Mouse (Mus musculus) heart, postnatal 4 days (tissue): ENCODE data around the gene Usp32. TPM values are rescaled to one million over a fixed set of nuclear protein-coding genes. Genes with fewer than 3 reads are reported as not detected.
A peak's percentile ranks its signal among the peaks of the same experiment; 100 is the strongest.

ENCODE experiments used
- DNase-seq: peaks from one replicate; pipeline ENCODE4 v3.0.0; 2021
- total RNA-seq, 2 experiments: library from RNA; stranded (reverse); gene quantifications; 2 replicates each; pipeline ENCODE4 v1.2.3; 2021

The Usp32 gene
- total RNA-seq, 2 experiments from 2014 or later, result 21.8 to 21.9 TPM

DNA sequence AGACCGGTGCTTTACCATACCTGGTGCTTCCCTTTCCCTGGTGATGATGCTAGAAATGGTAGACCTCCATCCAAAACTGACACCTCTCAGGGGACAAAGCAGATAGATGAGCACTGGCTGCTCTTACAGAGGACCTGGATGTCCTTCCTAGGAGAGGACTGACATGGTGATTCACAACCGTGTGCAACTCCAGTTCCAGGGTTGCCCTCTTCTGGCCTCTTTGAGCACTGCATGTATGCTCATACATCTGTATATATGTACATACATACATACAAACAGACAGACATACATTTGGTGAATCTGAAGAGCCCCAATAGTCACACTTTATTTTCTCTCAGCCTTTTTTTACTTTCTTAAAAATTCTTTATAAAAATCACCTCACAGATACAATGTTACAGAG is 161.8 kb downstream of the Usp32 start:
- peak; percentile 62 for DNase-seq

DNA sequence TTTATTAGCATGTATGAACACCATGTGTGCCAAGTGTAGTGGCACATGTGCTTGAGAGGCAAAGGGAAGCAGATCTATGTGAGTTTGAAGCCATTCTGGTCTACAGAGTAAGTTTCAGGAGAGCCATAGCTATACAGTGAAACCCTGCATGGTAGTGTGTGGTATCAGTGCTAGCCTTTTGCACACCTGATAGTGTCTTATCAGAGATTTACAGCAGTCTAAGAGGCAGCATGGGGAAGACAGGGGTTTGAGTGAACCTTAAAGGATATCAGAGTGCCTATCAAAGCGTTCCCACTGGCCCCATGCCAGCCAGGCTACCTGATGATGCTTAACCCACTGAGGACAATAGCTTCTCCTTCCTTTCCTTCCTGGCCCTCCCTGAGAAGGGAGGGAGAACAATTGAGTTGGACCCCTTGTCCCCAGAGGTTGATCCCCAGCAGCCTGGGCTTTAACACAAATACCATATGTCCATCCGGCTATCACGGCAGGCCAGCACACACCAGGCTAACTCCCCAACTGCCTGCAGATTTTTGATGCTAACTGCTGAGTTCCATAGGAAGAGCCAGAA is 162.5 kb downstream of the Usp32 start:
- peak; percentile 65 for DNase-seq

DNA sequence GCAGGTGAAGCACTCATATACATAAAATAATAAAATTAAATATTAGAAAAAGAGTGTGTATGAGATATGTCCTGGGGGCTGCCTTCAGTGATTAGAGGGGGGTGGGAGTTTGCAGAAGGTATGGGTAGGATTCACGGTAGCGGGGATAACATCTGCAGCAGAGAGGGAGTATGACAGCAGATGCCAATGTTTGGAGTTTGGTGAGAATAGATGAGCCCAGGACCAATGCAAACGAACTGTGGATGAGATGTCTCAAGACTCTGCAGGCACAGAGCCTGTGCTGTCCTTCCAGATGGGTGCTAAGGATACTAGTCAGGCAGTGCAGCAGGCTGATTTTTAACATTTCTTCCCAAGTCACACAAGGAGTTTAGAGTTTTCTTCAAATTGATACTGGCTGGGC is 163.3 kb downstream of the Usp32 start:
- no peak for DNase-seq

DNA sequence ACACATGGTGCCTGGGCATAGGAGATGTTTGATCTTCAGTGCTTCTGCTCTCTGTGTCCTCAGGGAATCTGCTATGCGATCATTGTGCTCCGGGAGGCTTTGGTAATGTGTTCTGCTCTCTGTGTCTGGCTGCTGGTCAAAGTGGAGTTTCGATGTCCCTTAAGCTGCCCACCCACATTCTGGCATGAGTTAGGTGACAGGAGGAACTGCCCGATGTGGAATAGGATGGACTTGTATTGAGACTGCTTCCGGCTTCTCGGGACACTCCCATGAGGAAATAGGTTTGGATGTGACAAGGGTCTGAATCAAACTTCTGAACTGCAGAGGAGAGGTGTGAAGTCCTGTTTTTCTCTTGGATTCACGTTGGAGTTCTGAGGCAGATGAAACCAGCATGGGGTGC is 165.4 kb downstream of the Usp32 start:
- DNase-seq, result no peak

DNA sequence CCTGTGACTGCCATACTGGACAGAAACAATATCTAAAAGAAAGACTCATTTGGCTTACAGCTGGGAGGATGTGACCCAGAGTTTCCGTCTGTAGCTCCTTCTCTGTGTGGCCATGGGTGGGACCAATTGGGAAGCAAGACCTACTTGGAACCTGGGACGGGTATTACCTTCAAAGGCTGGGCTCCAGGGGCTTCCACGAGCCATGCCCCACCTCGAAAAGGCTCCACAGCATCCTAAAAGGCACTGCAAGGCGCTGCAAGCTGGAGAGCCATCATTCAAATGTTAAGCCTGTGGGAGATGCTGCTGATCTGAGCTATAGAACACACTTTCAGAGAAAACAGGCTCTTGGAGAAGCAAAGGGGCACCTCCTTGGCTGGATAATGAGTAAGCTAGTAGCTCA is 166.3 kb downstream of the Usp32 start:
- DNase-seq, result no peak

DNA sequence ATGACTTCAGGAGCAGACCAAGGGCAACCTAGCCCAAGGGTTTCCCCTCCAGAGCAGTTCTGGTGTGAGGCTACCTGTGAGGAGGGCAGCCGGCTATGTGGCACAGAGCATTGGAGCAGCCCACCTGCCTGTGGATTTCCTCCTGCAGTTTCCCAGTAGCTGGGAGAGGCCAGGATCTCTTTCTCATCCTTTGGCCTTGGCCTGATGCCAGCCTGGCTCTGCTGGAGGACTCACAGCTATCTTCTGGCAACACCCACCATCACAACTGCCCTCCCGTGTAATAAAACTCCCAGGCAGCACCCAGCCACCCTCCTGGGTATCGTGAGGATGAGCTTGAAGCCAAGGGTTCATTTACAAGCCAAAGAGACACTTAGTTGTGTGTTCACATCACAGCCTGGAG is 167.9 kb downstream of the Usp32 start:
- DNase-seq, result peak; percentile 32

DNA sequence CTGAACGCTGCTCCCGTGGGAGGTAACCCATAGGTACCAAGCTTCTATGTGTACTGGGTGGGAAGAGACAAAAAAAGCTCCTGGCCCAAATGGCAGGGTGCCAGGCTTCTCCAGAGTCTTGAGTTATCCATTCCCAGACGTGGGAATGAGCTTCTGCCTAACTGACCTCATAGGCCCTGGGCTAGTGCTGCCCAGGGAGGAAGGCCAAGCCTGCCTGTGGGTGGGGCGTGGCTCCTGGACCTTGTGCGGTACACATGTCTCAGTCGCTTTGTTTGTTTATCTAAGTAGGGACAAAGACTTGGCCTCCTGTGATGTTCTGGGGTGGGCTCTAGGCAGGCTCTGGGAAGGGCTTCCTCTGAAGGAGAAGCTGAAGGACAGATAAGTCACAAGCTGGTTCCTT is 171.2 kb downstream of the Usp32 start:
- peak; percentile 59 for DNase-seq

DNA sequence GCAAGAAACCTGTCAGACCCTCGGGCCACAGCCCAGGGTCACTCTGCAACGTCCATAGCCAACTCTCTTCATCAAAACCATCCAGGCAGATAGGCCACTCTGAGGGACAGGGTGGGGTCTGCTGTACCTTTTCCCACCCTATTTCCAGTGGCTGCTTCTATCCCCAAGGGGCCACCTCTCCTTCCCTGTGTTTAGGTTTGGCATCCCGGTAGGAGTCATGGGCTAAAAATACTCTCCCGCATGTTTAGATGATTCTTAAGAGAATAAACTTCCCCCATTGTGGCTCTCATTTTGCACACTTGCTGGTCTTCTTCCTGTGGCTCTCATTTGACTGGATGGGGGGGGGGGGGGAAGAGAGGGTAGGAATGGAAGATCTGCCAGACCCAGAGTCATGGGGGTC is 171.7 kb downstream of the Usp32 start:
- DNase-seq, result no peak

DNA sequence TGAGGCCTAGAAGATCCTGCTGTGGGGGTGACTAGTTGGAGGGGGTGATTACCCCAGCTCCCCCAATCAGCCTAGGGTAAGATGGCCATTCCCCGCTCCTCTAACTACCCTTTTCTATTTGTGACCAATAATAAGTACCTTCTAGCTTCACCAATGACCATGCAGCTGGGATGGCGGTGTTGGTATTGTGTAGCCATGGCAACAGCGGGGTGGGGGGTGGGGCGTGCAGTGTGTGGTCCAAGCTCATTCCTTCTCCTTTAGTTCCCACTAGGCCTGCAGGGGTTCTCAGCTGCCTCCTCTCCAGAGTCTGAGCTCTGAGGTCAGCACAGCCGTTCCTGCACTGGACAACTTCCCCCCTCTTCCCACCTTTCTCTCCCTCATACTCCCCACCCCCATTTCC is 172.8 kb downstream of the Usp32 start:
- DNase-seq, result no peak

DNA sequence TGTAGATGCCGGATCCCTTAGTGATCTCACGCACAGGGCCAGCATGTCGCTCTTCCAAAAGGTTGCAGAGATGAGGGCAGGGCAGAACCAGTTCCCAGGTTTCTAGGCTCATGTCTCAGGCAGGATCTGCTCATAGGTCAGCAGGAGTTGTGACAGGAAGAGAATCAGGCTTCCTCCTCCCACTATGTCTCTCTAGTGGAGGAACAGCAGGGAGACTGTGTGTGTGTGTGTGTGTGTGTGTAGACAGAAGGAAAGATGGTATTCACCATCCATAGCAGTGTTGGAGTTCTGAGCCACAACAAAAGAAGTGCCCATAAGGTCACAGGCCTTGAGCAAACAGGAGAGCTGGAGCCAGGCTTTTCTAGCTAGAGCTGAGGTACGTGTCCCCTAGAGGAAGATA is 173.3 kb downstream of the Usp32 start:
- no peak for DNase-seq

DNA sequence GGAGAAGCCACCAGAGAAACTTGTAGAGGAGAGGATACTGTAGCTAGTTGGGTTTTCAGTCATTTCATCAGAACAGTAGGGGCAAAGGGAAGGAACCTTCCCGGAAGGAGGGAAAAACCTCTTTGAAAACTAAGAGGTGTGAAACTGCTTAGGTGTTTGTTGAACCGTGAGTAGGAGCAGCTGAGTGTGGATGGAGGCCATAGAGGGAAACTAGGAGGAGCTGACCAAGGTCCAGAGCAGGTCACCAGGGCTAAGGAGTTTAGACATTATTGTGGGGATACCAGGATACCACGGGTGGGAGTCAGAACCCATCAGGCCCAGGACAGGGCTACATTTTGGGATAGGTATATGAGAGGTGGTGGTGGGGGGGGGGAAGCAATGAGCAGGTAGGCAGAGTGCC is 176.4 kb downstream of the Usp32 start:
- DNase-seq, result no peak

DNA sequence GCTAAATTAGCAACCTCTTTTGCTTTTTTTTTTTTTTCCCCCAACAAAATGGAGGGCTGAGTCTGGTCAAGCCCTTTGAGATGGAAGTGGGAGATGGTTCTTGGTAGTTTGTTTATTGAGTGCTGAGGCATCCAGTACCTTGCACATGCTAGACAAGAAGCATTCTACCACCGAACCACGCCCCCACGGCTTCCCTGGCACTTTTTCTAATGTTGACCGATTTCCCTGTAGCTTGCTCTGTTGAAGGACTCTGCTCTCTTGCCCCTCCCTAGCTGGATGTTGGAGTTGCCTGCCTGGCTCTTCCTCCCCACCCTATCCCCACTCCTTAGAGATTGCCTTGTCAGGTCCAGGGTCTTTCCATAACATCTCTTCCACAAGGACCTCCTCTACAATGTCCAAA is 177.4 kb downstream of the Usp32 start:
- DNase-seq, result no peak

DNA sequence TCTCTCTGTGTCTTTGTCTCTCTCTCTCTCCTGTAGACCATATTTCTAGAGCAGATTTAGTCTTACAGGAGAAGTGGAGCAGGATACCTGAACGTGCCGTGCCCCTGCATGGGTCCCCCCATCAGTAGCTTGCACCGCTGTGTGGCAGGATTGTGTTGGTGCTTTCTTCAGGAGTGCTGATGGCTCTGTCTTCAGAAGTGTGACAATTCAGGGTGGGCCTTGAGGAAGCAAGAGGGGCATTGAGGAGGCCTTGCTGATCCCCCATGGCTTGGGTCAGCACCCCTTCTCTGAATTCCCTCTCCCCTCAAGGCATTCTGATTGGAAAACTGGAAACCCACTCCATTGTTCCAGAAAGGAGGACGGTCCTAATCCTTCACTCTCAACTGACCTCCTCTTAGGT is 178.4 kb downstream of the Usp32 start:
- DNase-seq, result no peak

DNA sequence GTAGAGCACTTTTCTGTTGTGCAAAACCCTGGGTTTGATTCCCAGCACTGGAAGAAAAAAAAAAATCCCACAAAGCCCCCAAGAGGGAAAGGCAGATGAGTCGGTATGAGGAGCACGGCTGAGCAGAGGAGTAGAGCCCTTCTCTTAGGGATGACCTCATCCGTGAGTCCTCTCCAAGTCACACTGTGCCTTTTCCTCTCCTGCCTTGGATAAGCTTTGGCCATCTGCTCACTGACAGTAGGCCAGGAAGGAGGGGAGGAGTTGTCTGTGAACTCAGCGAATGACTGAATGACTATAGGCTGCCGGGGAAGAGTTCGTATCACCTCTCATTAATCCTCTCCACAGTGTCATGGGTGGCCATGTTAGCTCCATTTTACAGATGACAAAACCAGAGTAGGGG is 179.2 kb downstream of the Usp32 start:
- DNase-seq, result no peak

DNA sequence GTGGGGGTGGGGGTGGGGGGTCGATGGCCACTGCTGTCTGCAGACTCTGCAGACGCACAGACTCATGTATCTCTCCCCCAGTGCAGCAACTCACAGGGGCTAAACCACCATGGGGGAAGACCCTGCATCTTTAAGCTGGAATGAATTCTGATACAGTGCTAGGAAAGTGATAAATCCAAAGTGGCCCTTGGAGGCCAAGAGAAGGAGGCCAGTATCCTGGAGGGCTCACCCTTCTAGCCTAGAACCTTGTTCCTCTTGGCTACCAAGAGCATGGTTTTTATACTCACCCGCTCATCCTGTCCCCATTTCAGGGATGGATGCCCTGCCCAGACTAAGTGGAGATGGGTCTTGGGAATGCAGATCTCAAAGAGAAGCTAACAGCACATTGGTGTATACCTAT is 179.7 kb downstream of the Usp32 start:
- no peak for DNase-seq

DNA sequence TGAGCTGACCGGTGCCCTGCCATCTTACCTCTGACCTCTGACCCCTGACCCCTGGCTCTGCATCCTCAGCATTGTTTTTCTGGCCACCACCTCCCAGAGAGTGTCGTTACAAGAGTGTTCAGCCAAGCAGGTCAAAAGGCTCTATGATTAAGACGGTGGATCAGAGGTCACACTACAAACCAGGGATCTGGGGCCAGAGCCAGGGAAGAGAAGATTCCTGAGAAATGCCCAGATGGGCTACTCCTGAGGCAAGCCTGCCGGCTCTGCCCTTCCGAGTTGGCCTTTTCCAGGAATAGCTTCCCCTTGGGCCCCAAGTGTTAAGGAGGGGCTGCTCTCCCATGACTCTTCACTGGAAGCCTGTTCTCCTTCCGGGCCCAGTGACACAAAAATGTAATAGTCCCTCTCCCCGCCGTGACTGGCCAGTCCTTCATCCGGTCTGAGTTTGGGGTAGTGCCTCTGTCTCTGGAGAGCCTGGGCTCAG is 180.2 kb downstream of the Usp32 start:
- peak; percentile 45 for DNase-seq

DNA sequence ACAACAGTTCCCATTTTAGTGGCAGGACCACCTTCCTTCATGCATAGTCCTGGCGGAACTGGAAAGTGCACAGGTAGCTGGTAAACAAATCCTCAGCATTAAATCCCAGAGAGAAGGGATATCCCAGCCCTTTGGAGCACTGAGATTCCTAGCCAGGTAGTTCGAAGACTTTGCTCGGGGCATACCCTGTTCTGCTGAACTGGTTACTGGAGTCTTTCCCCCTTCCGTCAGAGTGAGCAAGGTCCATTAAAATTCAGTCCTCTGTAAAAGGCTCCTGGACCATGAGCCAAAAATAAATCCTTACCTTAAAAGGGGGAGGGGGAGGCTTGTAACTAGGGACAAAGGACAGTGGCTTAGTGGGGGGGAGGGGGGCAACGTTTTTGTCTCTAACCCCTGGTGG is 180.8 kb downstream of the Usp32 start:
- DNase-seq, result no peak

DNA sequence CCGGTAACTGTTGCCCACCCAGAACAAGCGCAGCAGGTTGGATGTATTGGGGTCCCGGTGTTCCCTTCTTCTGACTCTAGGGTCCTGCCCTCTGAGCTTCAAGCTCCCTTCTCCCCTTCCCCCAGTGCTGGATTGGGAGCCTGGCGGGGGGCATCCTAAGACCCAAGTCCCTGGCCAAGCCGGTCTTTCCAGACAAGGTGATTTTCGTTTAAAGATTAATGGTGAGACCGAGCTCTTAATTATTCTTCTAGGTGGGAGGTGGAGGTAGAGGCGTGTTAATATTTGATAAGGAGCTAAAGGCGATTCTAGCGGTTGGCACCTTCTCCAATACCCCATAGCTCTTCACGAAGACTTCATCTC is 181.7 kb downstream of the Usp32 start:
- DNase-seq, result no peak

DNA sequence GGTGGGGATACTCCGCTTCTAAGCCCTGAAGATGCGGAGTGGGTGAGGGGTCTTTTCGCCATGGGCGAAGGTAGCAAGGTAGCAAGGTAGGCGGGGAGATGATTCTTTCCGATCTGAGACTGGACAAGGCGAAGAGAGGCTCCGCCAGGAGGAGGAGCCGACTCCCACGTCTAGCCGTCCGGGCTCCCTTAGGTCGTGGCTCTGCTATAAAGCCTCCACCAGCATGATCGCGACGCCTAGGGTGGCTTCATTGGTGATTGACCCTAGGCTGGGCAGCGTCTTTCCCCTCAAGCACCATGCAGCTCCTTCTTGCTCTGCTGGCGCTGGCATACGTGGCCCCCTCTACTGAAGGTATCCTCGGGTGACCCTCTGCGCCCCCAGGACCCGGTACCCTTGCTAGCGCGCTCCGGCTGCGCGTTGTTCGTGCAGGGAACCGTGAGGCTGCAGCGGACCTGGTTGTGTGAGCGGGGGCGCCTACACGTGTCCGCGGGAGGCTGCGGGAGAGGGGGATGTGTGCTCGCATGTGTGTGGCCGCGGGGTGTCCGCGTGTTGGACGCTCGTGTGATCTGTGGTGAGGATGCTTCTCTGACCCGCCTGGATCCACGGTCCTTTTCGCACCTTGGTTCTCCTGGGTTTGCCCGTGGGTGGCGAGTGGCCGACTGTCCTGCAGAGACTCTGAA is 182.2 kb downstream of the Usp32 start, which contains the start of gene Car4:
Car4 (plus strand) TSS at position 196 of the 680 bp plus-strand sequence.
- peak; percentile 20 for DNase-seq

DNA sequence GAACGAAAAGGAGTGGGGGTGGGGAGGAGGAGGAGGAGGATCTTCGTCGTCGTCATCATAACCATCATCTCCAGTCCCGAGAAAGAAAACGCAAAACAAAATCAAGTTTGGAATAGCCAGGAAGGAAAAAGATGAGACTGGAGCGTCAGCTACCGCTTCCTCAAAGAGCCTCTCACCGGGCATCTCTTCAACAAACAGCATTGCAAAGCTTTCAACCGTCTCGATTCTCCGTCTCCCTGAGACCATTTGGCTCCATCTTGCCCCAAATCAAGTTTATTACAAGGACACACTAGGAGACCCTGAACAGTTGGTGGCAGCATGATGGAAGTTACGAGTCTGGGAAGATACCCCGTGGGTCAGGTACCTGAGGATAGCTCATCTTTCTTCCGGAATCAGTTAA is 182.8 kb downstream of the Usp32 start:
- no peak for DNase-seq

DNA sequence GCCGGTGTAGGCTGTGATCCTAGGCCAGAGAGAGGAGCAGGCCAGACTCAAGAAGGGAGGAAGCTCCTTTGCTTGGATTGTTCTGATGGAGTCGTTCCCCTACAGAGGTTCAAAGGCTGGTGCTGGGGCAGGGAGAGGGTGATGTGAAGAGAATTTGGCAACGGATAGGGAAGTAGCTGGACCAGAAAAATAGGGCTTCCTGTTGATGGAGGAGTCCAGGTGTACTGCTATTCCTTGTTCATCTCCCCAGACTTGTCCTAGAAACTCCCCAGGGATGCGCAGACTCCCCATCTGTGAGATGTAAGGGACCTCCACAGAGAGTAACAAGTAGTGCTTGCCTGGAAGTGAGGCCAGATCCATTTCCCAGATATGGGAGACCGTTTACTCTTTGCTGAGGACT is 183.6 kb downstream of the Usp32 start:
- DNase-seq, result no peak

DNA sequence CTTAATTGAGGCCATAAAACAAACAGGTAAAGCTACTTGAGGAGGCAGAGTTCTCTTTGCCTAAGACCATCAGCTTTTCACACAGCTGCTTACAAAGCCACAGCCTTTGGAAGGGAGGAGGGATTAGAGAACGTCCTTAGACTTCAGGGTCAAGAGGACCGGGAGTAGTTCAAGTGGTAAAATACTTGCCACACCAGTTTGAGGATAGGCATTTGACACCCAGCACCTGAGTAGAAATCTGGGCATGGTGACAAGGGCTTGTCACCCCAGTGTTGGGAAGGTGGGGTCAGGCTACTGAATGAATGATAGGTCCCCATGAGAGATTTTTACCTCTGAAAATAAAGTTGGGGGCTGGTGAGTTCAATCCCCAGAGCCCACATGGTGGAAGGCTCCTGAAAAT is 187.3 kb downstream of the Usp32 start:
- no peak for DNase-seq

DNA sequence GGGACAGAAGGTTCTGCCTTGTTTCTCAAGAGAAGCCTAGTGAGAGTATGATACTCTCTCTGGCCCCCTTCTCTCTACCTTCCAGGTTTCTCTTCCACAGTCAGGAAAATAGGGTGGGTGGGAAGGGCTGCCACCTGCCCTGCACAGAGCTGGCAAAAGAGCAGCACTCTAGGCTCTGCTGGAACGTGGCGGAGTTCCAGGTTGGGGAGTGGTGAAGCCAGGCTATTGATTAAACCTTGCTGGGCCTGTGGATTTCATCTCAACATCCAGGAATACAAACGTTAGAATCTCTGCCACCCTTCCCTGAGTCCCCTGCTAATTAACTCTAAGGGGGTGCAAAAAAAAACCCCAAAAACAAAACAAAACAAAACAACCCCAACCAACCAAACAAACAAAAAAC is 191.4 kb downstream of the Usp32 start:
- DNase-seq, result no peak

DNA sequence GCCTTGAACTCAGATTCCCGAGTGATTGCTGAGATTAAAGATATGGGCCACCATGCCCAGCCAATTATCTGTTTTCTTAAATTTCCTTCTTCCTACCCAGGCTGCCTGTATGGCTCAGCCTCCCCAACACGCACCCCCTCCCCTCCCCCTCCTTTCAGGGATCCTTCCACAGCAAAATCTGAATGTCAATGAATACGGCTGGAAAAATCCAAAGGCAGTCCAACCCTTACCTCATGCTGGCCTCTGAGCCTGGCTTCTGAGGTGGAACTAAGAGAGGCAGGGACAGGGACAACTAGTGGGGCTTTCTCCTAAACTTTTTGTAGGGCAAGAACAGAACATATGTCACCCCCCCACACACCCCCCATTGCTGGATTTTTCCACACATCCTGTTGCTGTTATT is 191.8 kb downstream of the Usp32 start:
- no peak for DNase-seq

DNA sequence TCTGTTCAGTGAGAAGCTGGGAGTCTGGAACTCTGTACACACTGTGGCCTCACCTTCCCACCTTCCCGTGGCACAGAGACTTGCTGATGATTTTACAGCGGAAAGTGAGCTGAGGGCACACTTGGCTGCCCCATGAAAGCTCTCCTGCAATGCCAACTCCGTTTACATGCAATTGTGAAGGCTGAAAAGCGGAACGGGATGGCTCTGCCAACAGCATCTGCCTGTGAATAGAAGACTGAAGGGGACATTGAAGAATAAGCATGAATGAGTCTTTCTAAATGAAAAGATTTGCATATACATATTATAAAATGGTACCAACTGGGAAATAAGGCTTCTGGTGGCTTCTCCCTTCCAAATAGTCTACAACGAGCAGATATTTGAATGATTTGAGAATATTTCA is 192.8 kb downstream of the Usp32 start:
- DNase-seq, result no peak
